Mouse (Mus musculus): ENCODE results near the gene Gm10306. TPM values are rescaled to one million over a fixed set of nuclear protein-coding genes. Genes with fewer than 3 reads are reported as not detected.

Gene Gm10306
- total RNA-seq (2021): not detected
- long read RNA-seq, experiment 1, partial matches to known transcripts: 0 of 1 reads
- long read RNA-seq, experiment 1, other reads (novel, unspliced or antisense): 0 of 1 reads
- long read RNA-seq, experiment 2: 0 reads

DNA sequence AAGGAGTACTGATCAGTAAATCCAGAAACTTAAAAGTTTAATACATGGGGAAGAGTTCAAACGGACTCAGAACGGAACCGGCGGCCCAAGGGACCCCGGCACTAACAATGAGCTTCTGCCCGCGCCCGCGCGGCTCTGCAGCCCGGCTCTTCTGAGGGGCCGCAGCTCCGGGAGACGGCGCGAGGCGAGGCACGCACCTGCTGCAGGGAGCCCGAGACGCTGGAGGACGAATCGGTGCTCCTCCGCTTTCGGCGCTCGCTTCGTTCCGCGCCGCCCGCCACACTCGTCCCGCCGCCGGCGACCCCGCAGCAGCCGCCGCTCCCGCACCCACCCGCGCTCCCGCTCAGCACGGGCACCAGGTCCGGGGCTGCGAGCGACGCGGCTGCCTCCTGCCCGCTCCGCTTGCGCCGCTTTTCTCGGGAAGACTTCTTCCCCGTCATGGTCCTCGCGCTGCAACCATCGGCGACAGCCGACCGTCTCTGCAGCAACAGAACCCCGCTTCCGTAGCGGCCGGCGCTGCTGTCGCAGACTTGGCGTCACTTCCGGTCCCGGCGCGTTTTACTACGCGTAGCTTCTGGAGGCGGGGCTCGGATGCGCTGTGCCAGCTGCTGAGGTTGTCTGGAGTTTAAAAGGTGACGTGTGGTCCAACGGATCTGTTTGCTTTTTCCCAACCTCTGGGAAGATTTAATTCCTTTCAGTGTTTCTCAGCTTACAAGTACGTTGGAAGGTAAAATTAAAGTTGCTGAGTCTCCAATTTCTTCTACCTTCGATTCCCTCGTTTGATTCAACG lies at the start of gene Gm10306, which contains the start of gene Caap1:
TSS of gene Gm10306 (plus strand) at position 282 of the 790 bp plus-strand sequence.
TSS of gene Caap1 (minus strand) at position 532 of the 790 bp plus-strand sequence.
- DNase-seq (ENCODE audit: low spot score in 2 of 2): peak; percentile 95 to 97

DNA sequence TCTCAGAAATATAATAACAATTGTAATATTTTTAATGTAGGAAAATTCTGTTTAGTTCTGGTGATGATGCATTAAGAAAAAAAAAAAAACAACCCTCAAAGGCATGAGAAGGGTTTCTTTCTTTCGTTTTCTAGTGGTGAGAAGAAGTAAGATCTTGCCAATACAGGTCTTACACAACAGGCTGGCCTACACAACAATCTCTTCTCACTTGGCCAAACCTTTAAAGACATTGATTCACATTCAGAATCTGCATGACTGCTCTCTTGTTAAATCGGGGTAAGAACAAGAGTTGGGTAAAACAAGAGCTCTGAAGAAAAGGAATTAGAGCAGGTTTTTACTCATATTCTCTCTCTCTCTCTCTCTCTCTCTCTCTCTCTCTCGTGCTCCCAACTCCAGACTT lies 41.0 kb upstream of the Gm10306 start:
- DNase-seq (ENCODE audit: low spot score in 2 of 2): no peak

DNA sequence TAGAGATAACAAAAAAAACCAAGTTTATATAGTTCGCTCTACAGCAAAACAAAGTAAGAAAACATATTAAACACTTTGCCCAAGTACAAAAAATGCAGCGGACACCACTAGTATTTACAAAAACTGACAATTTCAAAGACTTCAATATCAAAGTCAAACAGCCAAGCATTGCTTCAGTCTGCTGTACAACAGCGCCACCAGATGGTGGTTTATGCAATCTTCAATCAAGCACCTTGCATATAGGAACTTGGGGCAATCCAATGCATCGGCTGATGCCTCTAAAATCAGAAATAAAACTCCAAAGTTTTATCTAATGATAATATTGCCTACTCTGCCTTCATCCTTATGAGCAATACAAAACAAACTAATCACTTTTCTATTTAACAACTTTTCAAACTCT lies 38.7 kb upstream of the Gm10306 start:
- DNase-seq (ENCODE audit: low spot score in 2 of 2): peak; percentile 17 to 20

DNA sequence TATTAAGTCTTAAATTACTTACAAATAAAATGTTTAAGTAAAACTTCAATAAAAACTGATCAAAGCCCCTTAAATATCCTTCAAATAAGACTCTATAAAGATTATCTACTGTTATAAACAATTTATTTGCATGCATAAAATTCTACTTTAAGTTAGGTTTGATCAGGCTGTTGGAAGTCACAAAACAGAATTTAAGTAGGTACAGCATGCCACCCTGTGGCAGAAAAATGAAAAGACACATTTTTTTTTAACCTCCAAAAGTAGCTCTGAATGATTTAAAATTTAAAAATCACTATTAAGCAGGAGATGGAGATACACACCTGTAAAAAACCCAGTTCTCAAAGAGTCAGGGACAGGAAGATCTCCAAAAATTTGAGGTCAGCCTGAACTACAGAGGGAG lies 33.0 kb upstream of the Gm10306 start:
- DNase-seq (ENCODE audit: low spot score in 2 of 2): no peak

DNA sequence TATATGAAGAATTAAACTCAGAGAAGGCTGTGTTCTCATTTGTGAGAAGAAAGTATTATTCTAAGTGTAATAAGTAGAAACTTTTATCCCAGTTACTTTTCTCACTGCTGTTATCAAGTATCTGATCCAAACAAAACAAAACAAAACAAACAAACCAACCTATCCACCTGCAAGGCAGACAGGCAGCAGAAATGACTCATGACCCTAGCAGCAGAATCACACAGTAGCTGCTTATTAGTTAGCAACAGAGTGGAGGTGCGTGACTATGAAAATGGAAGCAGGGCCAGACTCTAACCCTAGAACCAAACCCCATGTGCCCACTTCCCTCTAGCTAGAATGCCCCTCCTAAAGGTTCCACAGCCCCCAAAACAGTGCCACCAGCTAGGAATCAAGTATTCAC lies 26.9 kb upstream of the Gm10306 start:
- no peak for DNase-seq (ENCODE audit: low spot score in 2 of 2)

DNA sequence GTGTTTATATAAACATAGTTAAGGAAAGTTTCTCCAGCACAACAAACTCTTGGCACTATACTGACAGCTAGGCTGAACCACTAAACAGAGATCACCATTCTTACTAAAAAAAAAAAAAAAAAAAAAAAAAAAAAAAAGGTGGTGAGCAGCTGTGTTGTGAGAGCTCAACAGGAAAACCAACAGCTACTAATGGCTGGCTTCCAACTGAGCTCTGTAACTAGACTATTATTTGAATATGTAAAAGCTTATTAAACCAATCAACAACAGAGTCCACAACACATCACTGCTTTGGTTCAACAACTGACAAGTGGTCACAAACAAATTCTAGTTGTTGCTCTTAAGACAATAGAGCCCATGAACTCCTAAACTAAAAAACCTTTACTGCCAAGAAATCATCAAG lies 23.1 kb upstream of the Gm10306 start:
- no peak for DNase-seq (ENCODE audit: low spot score in 2 of 2)

DNA sequence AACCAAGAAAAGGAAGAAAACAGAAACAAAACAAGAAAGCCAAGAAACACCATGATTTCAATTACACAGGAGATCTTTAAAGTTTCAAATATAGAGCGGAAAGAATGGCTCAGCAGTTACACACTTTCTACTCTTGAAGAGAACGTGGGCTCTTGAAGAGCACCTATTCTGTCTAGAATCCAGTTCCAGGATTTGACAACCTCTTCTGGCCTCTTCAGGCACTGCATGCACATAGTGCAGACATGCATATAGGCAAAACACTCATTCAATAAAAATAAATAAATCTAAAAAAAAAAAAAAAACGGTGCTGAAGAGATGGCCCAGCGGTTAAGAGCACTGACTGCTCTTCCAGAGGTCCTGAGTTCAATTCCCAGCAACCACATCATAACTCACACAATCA lies 13.3 kb upstream of the Gm10306 start:
- no peak for DNase-seq (ENCODE audit: low spot score in 2 of 2)

DNA sequence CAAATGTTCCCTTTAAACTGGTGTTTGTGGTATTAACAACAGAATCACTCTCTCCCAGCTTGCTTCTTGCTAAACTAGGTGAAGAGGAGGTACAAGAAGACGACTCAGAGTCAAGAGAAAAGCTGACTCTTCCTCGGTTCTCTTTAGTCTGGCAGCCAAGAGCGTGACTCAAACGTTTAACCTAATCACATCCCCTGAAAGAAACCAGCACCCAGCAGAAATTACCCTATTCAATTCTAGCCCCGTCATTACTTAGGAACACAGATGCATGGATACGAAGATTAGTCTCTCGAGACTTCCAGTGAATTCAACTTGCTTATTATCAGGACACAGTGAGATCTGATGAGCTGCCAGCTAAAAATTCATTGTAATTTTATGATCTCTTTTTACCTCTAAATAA lies 12.0 kb upstream of the Gm10306 start:
- no peak for DNase-seq (ENCODE audit: low spot score in 2 of 2)

DNA sequence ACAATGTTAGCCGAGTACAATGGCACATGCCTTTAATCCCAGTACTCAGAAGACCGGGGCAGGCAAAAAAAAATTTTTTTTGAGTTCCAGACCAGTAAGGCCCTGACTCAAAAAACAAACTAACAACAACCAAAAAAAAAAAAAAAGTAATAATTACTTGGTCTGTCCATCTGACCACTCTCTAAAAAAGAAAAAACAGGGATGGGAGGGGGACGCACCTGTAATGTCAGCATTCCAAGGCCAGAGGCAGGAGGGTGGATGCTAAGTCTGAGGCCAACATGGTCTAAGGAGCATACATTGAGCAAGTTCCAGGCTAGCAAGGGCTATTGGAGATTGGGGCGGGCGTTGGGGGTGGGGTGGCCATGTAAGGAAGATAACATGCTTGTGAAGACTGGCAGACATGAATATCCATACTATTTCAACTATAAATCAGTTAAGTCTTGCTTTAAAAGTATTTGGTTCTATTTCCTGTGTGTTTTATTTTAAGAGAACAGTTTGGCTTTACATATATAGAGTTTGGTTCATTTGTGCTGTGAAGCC lies 1.3 kb upstream of the Gm10306 start:
- no peak for DNase-seq (ENCODE audit: low spot score in 2 of 2)

DNA sequence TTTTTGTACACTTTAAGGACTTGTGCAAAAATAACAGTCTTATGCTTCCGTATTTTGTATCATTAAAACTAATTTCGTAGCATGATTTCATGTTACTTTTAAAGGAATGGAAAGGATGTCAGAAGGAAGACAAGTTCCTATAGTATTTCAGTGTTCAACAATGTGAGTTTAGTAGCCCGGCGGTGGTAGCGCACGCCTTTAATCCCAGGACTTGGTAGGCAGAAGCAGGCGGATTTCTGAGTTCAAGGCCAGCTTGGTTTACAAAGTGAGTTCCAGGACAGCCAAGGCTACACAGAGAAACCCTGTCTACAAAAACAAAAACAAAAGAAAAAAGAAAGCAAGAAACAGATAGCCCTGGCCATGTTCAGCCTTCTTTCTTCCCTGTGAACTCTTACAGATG lies 799 bp downstream of the Gm10306 start:
- no peak for DNase-seq (ENCODE audit: low spot score in 2 of 2)

DNA sequence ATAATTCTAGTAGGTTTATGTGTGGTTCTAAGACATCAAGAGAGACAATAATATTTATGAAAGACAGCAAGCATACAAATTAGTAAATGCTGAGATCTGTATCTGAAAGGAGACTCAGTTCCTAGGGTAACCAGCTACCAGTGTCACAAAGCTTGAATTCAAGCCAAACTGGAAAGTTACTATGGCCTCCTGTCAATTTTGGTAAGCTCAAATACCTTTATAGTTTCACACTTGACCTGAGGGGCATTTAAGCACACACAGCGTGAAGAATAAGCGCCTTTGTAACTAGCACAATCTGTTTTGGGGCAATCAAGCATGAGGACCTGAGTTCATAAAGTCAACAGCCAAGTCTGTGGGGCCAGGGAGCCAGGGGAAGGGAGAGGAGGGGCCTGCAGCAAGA lies 2.9 kb downstream of the Gm10306 start:
- no peak for DNase-seq (ENCODE audit: low spot score in 2 of 2)

DNA sequence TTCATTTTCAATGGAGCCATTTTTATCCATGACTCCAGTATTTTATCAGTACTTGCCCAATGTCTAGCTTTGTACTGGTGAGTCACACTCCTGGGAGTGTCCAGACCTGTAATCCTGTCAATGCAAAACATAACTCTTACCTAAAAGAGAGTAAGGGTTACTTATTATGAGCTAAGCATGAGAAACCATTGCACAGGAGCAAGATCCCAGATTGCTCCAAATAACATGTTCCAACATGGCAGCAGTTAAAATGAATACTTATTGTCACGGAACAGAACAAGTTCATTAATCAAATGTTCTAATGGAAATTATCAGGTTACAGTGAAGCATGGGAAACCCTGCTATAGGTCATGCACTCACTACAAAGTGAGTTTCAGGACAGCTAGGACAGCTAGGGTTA lies 4.0 kb downstream of the Gm10306 start:
- no peak for DNase-seq (ENCODE audit: low spot score in 2 of 2)

DNA sequence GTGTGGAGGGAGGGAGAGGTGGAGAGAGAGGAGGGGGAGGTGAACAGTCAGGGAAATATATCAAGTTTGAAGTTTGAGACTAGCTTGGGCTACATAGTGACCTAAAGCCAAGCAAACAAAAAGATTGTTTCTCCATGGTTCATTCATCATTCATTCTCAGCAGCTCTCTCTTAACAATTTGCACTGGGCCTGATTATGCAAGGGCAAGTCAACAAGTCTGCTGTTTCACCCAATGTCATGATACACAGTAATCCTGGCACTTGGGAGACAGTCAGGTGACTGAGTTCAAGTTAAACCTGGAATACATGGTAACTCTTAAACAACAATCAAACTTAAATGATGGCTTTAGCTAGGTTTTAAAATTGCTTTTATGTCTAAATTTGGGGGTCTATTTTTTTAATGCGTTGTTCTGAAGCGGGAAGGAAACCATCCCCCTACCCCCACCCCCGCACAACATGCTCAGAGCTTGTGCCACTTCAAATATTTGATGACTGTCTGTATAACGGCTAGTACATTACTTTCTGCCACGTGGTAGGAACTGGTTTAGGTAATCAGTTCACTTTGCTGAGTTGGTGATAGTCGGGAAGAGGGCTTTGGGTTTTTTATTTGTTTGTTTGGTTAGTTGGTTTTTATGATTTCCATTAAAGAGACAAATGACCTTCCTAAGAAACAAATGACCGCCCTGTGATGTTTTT lies 5.8 kb downstream of the Gm10306 start:
- DNase-seq (ENCODE audit: low spot score in 2 of 2): no peak

DNA sequence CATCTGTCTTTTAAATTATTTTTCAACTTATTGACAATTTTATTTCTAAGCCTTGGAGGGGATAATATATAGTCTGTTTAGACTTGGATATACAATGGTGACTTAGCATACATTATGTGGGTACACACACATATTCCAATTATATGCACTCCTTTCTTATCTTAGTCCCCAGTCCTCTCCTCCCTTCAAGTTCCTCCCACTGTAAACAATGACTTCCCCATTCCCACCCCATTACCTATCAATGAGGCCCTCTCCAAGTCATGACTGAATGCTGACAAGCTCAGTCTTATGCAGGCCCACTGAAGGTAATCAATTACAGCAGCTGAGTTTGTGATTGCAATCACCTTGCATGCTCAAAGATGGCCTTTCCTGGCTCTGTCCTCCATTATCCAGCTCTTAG lies 8.0 kb downstream of the Gm10306 start:
- no peak for DNase-seq (ENCODE audit: low spot score in 2 of 2)

DNA sequence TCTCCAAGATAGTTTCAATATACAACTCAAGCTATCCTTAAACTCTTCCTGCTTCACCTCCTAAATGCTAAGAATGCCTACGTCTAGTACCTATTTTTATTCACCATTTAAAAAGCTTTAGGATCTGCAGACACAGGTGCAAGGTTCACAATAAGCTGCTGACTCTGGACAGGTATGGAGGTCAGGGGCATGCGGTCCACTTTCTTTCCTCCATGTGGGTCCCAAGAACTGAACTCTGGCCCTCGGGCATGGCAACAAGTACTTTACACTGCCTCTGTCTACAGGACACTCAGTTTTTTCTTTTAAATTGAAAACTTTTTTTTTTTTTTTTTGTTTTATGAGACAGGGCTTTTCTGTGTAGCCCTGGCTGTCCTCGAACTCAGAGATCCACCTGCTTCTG lies 16.3 kb downstream of the Gm10306 start:
- DNase-seq (ENCODE audit: low spot score in 2 of 2): no peak

DNA sequence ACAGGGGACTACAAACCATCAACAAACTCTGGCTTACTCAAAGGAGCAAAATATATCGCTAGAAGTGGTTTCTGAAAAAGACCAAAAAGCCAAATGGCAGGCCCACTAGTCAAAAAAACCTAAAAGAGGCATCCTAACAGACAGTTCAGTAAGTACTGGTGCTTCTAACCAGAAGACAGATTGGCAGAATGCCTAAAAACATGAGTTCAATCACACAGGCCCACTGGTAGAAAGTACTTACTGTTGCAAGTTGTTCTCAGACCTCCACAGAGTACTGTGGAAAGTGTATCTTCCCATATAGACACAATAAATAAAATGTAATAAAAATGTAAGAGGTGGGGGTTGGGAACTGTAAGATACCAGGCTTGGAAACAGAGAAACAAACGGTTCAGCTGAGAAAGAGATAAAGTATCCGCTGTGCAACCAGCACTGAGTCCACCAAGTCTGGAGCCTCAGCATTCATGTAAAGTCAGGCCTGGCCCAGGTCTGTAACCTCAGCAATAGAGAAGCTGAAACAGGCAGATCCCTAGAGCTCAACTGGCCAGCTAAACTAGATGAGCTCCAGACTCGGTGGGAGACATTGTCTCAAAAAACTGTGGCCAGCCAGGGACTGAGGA lies 35.5 kb downstream of the Gm10306 start:
- no peak for DNase-seq (ENCODE audit: low spot score in 2 of 2)

DNA sequence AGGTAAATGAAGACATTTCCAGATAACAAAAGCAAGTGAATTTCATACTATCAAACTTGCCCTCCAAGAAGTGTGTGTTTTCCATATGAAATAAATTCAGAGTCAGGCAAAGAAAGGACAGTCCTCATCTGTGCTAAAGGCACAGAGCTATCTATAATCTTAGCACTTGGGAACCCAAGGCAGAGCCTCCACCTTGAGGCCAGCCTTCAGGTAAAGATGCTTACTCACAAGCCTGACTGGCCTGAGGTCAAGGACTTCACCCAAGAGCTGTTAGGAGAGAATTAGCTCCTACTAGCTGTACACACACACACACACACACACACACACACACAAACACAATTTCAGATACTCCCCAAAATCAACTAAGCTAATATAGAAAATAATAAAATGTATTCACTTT lies 36.4 kb downstream of the Gm10306 start:
- no peak for DNase-seq (ENCODE audit: low spot score in 2 of 2)

DNA sequence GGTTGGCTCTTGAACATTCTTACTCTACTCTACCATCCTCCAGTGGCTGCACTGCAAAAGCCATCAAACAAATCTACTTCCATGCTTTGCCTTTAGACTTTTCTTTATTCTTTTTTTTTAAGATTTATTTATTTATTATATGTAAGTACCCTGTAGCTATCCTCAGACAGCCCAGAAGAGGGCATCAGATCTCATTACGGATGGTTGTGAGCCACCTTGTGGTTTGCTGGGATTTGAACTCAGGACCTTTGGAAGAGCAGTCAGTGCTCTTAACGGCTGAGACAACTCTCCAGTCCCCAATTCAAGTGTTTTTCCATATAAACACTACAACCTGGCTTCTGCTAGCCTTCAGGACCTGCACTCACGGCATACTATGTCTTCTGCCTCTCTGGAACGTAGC lies 45.0 kb downstream of the Gm10306 start:
- DNase-seq (ENCODE audit: low spot score in 2 of 2): no peak

DNA sequence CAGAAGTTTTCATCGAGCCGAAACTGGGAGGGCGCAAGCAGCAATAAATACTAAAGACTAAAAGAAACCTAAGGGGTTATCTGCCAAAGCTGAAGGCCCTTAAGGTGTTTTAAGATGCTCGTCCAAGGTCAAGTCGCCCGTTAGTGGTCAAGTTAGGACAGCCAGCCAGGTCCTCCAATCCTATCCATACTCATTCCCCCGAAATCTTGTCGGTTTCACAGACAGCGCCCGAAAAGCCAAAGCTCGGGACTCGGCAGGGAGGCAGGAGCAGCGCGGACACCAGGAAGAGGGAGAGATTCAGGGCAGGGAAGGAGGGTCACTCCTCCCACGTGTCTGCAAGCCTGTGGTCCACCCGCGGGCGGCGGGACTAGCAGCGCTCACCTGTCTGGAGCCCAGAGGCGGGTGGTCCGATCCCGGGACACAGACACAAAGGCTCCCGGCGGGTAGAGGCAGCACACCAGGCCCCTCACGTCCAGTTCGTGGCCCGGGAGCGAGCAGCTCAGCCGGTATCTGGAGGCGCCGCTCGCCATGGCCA lies 46.2 kb downstream of the Gm10306 start:
- DNase-seq (ENCODE audit: low spot score in 2 of 2): peak in 1 of 2 experiments; percentile 9

DNA sequence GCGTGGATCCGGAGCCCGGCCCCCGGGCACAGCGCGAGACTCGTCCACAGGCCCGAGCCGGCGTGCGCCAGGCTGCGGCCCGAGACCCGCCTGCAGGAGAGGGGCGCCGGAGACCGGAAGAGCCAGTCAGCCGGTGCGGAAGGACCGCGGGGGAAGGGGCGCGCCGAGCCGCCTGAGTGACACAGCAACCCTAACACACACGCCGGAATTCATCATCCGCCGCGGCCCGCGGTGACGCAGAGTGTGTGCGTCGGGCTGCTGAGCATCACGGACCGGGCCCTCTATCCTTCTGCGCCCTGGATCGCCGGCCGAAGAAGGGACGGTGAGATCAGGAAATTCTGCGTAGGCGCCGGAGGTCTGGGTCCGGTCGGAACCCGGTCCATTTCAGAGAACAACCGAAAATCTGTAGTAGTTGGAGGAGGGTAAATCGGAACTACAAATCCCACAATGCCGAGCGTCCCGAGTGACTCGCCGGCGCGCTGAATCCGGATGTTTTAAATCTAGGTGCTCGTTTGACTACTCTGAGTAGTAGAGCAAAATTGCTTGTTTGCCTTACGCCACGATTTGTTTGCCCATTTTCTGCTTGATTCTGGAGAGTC lies 46.8 kb downstream of the Gm10306 start, which contains the start of gene Plaa:
TSS of gene Plaa (minus strand) at position 214 of the 599 bp plus-strand sequence.
- peak; percentile 80 to 89 for DNase-seq (ENCODE audit: low spot score in 2 of 2)

DNA sequence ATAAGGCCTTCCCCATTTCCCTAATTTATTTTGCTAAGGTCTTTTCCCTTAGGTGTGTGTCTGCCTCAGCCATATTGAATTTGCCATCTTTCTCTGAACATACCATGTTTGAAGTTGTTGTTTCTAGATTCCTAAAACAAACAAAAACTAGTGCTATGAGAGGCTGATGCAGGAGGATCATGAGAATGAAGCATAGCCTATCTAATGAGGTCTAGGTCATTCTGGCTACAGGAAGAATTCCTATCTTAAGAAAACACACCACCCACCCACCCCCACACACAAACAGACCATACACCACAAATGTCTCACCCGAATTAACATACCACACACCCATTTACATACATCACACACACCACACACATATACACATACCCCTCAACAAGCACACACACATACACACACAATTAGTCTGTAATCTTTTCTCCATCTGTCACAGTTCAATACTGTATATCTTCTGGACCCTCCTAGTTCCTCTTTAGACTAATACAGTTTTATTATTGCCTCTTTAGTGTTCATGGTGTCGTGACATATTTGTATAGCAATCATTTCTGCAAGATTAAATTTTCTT lies 48.2 kb downstream of the Gm10306 start:
- no peak for DNase-seq (ENCODE audit: low spot score in 2 of 2)

Measured in gastrocnemius, postnatal 4 days (tissue).